Mouse (Mus musculus) layer of hippocampus, adult 18-20 months (tissue): ENCODE results near the gene Polr3e. TPM values are rescaled to one million over a fixed set of nuclear protein-coding genes. Genes with fewer than 3 reads are reported as not detected.
"Not testable (repeated sequence)": the region's sequence is repeated elsewhere in the genome, so short reads cannot be mapped to it uniquely, and the experiment has no call there.

Experiments
- DNase-seq, 2 experiments: peaks; one replicate each; pipeline ENCODE4 v3.0.0; 2022; ENCODE audit warnings: low spot score in 2 of 2
- total RNA-seq, 2 experiments: library from RNA; stranded (reverse); gene quantifications; 2 replicates each; pipeline ENCODE4 v1.2.3; 2021

The Polr3e gene
- total RNA-seq, 2 experiments from 2014 or later, result 24.3 to 28.0 TPM

GRCm38 (mm10) chr7:120972471-120972870, 54.9 kb downstream of the Polr3e start:
- DNase-seq, result not testable (repeated sequence)

GRCm38 (mm10) chr7:120974001-120974400, 56.5 kb downstream of the Polr3e start:
- no peak for DNase-seq

GRCm38 (mm10) chr7:120977063-120977462, 59.5 kb downstream of the Polr3e start:
- no peak for DNase-seq

- DNase-seq, result no peak
Observed at GRCm38 (mm10) chr7:120980041-120980440, 62.5 kb downstream of the Polr3e start.

GRCm38 (mm10) chr7:120980931-120981924, 63.7 kb downstream of the Polr3e start:
- no peak for DNase-seq

GRCm38 (mm10) chr7:120982200-120982841, 64.8 kb downstream of the Polr3e start, which contains the start of the genes Cdr2 and Mfsd13b:
Gene Cdr2 (minus strand): TSS chr7:120982312.
Gene Mfsd13b (plus strand): TSS chr7:120982509.
- DNase-seq, result peak; percentile 91 to 98

GRCm38 (mm10) chr7:120982968-120983367, 65.4 kb downstream of the Polr3e start:
- no peak for DNase-seq

- DNase-seq, result peak; percentile 8 to 63
Observed at GRCm38 (mm10) chr7:120991191-120991590, 73.6 kb downstream of the Polr3e start.

Other genes with a start within 250 kb of the Polr3e start
- gene Pdzd9, start 247.4 kb upstream of the Polr3e start, total RNA-seq, result under 1 TPM in 1 of 2 experiments, not detected in 1; 0.25 TPM
- gene Mosmo, start 240.1 kb upstream of the Polr3e start, total RNA-seq, result 10 to 100 TPM; 77.0 to 92.3 TPM
- gene Vwa3a, start 178.4 kb upstream of the Polr3e start, total RNA-seq, result 10 to 100 TPM; 15.9 to 16.5 TPM
- under 1 TPM in 1 of 2 experiments, not detected in 1; 0.32 TPM for gene Gm5737, start 105.4 kb upstream of the Polr3e start, total RNA-seq
- 10 to 100 TPM; 25.2 to 29.2 TPM for gene Eef2k, start 74.9 kb upstream of the Polr3e start, total RNA-seq
- gene Cdr2, start 64.6 kb downstream of the Polr3e start, total RNA-seq, result 1 to 10 TPM; 4.4 to 4.8 TPM
- gene Mfsd13b, start 64.8 kb downstream of the Polr3e start, total RNA-seq, result 1 to 10 TPM; 1.5 to 2.7 TPM
- 10 to 100 TPM; 75.6 to 82.8 TPM for gene Mettl9, start 116.7 kb downstream of the Polr3e start, total RNA-seq
- gene Igsf6, start 156.8 kb downstream of the Polr3e start, total RNA-seq, result under 1 TPM in 1 of 2 experiments, not detected in 1; 0.30 TPM
- gene Otoa, start 163.9 kb downstream of the Polr3e start, total RNA-seq, result under 1 TPM; 0.12 to 0.53 TPM